Mouse (Mus musculus) CD8-positive naive resting alpha-beta T cell, adult 2 months (primary cell): ENCODE data around the gene Ago4.
A peak's percentile ranks its signal among the peaks of the same experiment; 100 is the strongest.

ENCODE experiments used
- DNase-seq, 2 experiments: peaks; one replicate each; pipeline ENCODE4 v3.0.0; 2022; ENCODE audit warnings: low read depth in 2 of 2, low spot score in 2 of 2

Ago4 gene

DNA sequence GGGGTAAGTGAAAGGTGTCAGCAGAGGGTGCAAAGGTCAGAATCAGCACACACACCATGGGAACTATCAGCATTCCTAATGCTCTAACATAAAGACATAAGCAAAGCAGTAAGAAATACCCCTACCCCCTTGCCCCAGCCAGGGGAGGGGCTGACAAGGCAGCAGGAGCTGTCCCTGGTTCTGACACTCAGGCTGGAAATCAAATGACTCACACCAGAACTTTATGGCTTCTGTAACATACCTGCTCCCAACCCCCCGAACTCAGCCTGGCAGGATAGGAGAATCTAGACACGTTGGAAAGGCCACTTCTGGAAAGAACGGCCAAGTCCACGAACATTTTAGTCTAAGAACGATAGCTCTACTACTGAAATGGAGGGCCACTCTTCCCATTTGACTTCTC lies 60.2 kb downstream of the Ago4 start:
- DNase-seq, result no peak

- no peak for DNase-seq
These were observed 63.9 kb downstream of the Ago4 start for GRCm38 (mm10) chr4:126469334-126469733.

- no peak for DNase-seq
These were observed 64.3 kb downstream of the Ago4 start for GRCm38 (mm10) chr4:126468925-126469324.

DNA sequence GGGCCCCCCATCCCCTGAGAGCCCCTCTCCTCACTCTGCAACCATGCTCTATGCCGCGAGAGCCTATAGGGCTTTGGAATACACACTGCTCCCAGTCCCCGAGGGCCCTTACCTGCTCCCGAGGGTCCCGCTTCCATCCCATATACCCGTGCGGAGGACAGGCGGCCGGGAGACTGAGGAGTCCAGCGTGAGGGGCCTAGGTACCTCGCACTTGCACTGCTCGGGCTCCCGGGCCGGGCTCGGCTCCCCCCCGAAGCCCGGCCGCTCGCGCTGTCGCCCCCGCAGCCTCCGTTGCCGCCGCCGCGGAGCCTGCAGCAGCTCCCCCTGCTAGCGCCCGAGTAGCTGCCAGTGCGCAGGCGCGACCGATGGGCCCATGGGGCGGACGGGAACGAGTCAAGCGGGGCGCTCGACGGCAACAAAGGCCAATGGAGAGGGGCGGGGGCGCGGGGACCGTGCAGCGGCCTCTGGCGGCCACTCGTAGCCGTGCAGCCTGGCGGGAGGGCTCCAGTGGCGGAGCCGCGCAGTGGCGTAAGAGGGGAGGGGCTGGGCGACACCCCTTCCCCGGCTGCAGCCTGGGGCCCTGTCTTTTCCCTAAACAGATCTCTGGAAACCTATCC lies 64.9 kb downstream of the Ago4 start, which contains the start of gene Ago1:
Gene Ago1, minus strand, starts transcription at position 299 of the 617 bp plus-strand sequence.
- peak; percentile 95 to 96 for DNase-seq

- peak; percentile 32 to 43 for DNase-seq
These were observed 65.5 kb downstream of the Ago4 start for GRCm38 (mm10) chr4:126467721-126468284.

GRCm38 (mm10) chr4:126466251-126466750 lies 67.0 kb downstream of the Ago4 start:
- DNase-seq, result no peak

DNA sequence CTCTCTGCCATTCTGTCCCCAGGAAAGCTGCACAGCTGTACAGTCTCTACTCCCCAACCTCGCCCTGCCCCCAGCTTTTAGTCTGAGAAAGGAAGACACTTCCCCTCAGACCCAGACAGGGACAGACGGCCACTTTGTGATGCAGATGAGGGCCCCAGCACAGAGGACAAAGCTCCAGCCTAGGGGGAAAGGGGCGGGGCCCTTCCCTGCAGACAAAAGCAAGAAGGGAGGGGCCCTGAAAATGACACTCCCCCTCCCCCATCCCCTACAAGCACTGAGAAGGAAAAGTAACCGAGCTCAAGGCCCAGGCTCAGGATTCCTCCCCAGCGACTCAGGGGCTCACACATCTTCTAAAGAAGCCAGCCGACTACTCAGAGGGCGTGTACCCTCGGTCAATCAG lies 67.4 kb downstream of the Ago4 start:
- no peak for DNase-seq

- no peak for DNase-seq
These were observed 68.4 kb downstream of the Ago4 start for GRCm38 (mm10) chr4:126464892-126465235.

DNA sequence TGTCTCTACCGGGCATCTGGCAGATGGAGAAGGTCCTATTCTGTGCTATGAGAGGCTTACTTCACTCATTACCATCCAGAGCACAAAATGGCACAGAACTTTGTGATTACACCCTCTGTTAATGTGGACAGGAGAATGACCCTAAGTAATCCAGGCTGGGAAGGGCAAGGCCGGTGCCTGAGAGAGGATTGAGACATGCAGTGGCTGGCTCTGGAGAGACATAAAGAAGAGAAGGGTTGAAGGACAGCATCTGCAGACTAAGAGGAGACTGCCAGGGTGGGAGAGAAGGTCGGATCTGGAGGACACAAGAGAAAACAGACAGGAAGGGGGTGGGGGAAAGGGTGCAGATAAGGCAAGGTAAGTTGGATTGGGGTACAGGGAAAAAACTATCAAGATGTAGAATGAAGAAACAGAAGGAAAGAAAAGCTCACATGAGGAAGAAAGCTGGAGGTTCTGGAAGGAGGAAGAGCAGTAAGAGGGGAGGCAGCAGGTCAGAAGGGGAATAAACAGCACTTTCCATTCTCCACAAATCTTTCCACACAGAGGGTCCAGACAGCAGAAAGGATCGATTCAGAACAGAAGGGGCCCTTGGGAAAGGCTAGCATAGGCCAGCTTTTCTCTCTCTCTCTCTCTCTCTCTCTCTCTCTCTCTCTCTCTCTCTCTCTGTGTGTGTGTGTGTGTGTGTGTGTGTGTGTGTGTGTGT lies 68.9 kb downstream of the Ago4 start:
- no peak for DNase-seq

DNA sequence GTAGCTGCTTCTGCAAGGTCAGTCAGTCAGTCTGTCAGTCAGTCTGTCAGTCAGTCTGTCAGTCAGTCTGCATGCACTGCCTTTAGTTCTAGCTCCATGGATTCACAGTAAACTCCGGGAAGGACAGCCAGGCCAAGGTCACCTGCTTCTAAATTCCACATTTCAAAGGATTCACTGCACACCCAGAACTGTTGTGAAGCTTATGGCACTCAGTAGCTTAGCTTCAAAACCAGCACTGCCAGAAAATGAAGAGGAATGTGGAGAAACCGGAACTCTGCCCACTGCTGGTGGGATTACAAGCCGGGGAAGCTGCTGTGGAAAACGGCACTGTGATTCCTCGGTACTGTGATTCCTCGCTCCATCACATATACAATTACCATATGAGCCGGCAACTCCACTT lies 77.8 kb downstream of the Ago4 start:
- no peak for DNase-seq

DNA sequence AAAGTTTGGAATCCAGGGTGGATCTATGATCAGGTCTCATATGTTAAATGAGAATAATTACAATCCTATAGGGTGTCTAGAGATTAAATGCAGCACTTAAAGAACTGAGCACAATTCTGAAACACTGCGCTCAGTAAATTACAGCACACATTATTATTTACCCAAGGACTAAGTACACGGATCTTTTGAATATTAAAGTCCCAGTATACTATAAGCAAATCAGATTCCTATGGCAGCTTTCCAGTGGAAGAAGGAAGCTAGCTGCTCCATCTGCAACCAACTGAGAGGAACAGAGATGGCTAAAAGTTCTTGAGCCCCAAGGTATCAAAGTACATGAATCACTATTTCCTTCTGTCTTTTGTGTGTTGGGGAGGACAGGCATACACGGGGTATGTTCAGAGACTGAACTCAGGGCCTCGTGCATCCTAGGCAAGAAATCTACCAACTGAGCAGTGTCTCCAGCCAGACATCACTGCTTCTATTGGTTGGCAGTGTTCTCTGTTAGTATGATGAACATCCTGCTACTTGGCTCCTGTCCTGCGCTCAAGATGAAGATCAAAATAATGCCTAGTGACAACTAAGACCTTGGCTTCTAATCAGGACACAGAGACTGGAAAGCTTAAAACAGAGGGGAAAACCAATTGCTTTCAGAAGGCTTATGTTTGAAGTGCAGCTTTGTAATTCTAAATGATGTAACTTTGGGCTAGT lies 78.6 kb downstream of the Ago4 start:
- no peak for DNase-seq

DNA sequence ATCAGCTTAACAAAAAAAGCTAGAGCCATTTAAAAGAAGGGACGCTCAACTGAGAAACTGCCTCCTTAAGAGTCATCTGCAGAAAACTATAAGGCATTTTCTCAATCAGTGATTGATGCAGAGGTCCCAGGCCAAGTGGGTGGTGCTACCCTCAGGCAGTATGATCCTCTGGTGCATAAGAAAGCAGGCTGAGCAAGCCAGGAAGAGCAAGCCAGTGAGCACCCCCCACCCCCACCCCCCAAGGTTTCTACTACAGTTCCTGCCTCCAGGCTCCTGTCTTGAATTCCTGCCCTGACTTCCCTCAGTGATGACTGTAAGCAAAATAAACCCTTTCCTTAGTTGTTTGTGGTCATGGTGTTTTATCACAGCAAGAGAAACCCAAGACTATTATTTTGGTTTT lies 83.0 kb downstream of the Ago4 start:
- DNase-seq, result no peak

- DNase-seq, result no peak
These were observed 86.1 kb downstream of the Ago4 start for GRCm38 (mm10) chr4:126447126-126447525.

GRCm38 (mm10) chr4:126444528-126444927 lies 88.7 kb downstream of the Ago4 start:
- DNase-seq, result no peak
